Mouse (Mus musculus) cerebellum, adult 9-11 months (tissue): ENCODE results near the gene Anapc11.
"Not testable (repeated sequence)": the region's sequence is repeated elsewhere in the genome, so short reads cannot be mapped to it uniquely, and the experiment has no call there.

Experiments
- DNase-seq: peaks from one replicate; pipeline ENCODE4 v3.0.0; 2022

Gene Anapc11

DNA sequence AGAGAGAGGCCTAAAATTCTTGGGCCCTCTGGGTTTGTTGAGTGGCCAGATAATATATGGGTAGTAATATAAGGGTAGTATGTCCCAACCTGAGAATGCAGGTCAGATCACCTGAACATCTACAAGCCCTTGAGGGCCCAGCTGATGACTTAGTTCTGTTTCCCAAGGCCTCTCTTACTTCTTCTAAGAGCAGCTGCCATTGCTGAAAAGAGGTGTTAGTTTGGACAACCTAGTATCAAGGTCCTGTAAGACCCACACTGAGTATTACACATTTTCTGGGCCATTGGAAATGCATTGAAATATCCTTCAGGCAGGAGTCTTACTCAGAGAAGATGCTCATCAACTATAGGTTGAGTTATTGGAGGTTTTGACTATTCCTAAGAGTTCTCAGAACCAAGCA lies 22.3 kb upstream of the Anapc11 start:
- no peak for DNase-seq

- no peak for DNase-seq
Observed at GRCm38 (mm10) chr11:120576365-120576981, 21.7 kb upstream of the Anapc11 start.

GRCm38 (mm10) chr11:120577211-120578023 lies 20.8 kb upstream of the Anapc11 start:
- peak; percentile 54 for DNase-seq

- peak; percentile 61 for DNase-seq
Observed at GRCm38 (mm10) chr11:120578024-120578693, 20.1 kb upstream of the Anapc11 start.

DNA sequence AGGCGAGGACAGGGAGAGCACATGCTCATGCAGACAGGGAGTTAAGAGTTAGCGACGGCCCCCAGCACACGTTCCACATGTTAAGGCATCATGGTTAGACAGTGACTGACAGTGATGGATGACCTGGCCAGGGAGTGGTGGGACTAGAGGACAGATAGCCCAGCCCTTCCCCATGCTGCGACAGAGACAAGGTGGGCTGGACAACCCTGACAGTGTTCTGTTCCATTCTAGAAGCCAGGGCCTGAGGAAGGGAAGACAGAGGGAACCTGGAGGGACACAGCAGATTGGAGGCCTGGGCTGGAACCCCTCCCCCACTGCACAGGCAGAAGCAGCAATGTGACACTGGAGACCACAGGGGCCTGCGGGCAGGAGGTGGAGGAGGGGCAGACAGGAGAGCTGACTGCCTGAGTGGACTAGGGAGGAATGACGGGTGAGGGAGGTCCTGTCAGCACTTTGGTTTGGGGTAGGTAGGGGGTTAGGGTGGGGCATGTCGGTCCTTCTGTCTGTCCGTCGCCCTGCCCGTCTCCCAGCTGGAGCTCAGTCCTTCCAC lies 19.5 kb upstream of the Anapc11 start:
- DNase-seq: peak; percentile 70

DNA sequence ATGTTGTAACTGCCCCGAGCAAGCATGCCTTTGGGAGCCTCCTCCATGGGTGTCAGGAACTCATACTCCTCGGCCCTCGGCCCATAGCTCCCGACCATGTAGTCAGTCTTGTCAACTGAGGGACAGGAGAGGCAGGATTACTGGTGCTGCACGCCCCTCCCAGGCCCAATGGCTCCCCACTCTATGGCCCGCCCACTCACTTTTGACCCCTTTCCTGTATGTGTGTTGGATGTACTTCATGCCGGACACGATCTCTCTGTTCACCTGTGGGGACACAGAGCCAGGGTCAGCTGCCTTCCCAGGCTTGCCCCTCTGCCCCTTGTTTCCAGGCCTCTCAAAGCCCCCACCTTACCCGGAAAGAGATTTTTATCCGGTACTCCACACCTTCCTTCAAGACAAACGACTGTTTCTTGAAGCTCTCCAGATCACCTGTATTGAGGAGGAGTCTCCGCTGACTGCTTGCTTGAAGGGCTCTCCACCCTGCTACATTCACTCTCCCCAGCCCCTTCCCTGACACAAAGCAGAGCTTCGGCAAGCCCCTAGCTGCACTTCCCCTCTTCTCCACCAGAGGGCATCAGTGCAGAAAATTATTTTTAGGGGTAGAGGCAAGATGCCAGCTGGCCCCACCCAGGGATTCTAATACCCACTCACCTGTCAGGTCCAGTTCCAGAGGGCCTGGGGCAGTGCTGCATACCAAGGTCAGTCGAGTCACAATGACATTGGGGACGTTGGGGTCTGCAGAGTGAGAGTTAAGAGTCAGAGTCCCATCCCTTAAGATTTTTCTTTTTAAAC lies 18.7 kb upstream of the Anapc11 start:
- DNase-seq: peak; percentile 76

DNA sequence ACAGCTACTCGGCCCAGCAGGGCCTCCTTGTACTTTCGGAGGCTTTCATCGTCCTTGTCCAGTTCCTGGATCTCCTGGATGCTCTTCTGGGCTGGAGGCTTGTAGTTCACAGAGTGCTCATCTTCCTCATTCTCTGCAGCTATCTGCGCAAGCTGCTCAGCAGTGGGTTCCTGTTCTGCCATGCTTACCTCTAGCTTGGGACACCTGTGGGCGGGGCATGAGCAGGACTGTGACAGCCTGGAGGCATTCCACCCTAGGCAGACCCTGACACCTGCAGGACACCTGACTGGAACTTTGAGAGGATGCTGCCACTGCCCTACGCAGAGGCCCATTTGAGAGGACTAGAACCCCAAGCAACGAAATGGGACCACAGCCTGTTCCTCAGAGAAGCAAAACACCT lies 18.0 kb upstream of the Anapc11 start:
- DNase-seq: peak; percentile 62

DNA sequence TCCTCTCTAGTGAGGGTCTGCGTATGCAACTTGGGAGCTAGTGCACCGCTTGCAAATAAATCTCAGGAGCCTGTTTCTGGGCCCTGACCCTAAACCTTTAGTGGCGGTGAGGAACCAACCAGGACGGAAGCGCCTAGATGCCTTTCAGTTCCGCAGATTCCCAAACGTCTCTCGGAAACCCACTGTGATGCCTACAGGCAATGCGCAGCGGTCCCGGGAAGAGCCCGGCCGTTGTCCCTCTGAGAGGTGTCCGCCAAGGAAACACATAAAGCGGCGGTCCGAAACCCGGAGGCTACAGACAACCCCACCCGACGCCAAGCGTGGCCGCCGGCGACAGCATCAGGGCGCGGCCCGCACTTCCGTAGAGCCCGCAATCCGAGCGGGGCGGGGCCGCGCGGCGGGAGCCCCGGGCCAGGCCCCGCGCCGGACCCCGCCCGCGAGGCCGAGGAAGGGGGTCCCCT lies 17.3 kb upstream of the Anapc11 start:
- peak; percentile 56 for DNase-seq

- peak; percentile 90 for DNase-seq
Observed at GRCm38 (mm10) chr11:120581490-120582267, 16.5 kb upstream of the Anapc11 start, which contains the start of gene Arhgdia. Arhgdia (minus strand) TSS chr11:120581624.

- peak; percentile 54 for DNase-seq
Observed at GRCm38 (mm10) chr11:120582268-120582981, 15.8 kb upstream of the Anapc11 start.

DNA sequence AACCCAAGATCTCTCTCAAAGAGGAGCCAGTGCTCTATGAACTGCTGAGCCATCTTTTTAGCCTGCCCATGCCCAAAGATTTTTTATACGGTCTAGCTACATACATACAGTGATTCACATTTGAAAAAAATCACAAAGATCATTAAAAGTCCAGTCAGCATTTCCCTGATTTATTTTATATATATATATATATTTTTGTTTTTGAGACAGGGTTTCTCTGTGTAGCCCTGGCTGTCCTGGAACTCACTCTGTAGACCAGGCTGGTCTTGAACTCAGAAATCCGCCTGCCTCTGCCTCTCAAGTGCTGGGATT lies 15.3 kb upstream of the Anapc11 start:
- not testable (repeated sequence) for DNase-seq

- DNase-seq: no peak
Observed at GRCm38 (mm10) chr11:120583937-120584336, 14.3 kb upstream of the Anapc11 start.

- no peak for DNase-seq
Observed at GRCm38 (mm10) chr11:120588531-120588930, 9.7 kb upstream of the Anapc11 start.

- no peak for DNase-seq
Observed at GRCm38 (mm10) chr11:120597240-120598235, 683 bp upstream of the Anapc11 start.

- DNase-seq: no peak
Observed at GRCm38 (mm10) chr11:120598990-120599549, 849 bp downstream of the Anapc11 start.

DNA sequence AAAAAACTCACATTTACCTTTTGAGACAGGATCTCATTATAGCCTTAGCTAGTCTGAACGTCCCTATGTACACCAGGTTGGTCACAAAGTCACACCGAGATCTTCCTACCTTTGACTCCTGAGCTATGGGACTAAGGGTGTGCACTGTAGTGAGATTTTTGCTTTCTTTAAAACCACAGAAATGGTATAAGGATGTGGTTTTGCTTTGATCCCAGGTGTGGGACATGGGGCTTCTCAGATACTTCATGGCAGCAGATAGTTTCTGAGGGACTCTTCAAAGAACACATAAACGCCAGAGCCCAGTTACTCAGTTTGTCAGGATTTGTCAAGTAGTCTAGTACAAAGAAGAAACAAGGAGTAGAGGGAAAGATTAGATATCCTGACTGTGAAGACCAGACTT lies 2.5 kb downstream of the Anapc11 start:
- no peak for DNase-seq

- DNase-seq: no peak
Observed at GRCm38 (mm10) chr11:120603545-120603944, 5.3 kb downstream of the Anapc11 start.

- DNase-seq: no peak
Observed at GRCm38 (mm10) chr11:120605667-120606066, 7.4 kb downstream of the Anapc11 start.

GRCm38 (mm10) chr11:120606764-120607163 lies 8.5 kb downstream of the Anapc11 start:
- no peak for DNase-seq
